Mouse (Mus musculus): ENCODE data around the gene Artn.

The Artn gene

DNA sequence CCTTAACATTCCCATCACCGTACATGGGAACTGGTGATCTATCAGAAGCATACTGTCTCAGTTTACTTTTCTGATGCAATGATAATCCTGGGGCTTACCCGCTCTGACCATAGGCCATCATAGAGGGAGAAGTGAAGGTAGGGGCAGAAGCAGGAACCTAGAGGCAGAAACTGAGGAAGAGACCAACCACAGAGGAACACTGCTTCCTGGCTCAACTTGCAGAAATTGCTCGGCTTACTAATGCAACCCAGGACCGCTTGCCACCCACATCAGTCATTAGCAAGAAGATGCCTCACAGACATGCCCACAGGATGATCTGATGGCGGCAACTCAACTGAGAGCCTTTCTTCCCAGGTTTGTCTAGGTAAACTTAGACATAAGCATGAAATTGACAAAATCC is 10.8 kb downstream of the Artn start:
- DNase-seq (ENCODE audit: low read depth) = no peak

DNA sequence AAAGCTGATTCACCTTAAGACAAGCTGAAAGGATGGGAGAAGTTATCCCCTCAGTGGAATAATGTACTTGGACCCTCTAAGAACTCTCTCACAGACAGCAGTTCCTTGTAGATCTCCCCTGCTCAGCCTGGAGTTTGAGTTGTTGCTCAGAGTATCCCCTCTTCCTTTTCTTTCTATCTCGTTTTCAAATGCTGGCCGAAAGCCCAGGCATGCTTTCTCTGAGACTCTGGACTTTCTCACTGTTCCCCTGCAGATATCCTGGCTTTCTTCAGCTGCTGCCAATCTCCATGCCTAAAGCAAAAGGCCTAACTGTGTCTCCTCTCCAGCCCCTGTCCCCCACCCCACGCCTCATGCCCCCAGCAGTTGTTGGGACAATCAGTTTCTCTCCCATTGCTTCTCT is 11.3 kb downstream of the Artn start:
- no peak for DNase-seq (ENCODE audit: low read depth)

DNA sequence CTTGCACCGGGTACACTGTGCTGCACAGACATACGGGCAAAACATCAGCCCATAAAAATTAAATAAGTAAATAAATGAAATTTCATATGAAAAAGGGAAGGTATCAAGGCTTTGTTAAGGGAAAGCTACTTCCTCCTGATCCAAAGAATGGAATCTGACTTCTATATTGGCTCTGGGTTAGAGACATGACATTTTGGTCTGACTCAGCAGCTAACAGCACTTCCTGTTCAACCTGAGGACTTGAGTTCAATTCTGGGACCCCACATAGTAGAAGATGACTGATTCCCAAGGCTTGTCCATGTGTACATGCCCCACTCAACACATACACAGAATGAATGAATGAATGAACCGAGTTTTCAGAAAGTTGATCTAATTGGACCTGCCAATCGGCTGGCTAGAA is 11.7 kb downstream of the Artn start:
- DNase-seq (ENCODE audit: low read depth) = no peak

DNA sequence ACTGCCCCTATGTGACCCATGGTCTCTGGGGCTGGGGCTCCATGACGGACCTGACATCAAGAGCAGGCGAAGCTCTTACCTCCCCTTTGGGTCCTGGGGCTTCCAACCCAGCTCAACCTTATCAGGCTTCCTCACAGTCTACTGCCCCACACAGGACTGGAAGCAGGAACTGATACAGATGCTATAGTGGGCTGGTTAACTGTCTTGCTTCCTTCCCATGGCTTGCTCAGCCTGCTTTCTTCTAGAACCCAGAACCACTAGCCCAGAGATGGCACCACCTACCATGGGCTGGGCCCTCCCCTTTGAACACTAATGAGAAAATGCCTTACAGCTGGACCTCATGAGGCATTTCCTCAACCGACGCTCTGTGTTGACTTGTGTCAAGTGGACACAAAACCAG is 12.2 kb downstream of the Artn start:
- no peak for DNase-seq (ENCODE audit: low read depth)

DNA sequence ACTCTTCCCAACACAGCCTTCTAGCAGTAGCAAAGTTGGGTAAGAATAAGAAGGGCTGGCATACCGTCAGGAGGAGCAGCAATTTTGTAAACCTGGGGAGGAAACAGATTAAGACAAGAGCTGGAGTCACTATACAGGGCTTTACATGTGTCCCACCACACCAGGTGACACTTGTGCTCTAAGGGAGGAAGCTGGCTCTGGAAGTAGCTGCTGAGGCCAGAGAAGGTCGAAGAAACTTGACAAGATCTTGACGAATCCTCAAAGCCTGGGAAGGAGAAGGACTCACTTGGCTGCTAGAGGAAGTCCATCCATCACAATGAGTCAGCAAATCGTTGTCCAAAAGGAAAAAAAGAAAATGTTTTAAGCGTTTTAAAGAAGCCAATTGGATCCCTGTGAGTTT is 13.2 kb downstream of the Artn start:
- no peak for DNase-seq (ENCODE audit: low read depth)

DNA sequence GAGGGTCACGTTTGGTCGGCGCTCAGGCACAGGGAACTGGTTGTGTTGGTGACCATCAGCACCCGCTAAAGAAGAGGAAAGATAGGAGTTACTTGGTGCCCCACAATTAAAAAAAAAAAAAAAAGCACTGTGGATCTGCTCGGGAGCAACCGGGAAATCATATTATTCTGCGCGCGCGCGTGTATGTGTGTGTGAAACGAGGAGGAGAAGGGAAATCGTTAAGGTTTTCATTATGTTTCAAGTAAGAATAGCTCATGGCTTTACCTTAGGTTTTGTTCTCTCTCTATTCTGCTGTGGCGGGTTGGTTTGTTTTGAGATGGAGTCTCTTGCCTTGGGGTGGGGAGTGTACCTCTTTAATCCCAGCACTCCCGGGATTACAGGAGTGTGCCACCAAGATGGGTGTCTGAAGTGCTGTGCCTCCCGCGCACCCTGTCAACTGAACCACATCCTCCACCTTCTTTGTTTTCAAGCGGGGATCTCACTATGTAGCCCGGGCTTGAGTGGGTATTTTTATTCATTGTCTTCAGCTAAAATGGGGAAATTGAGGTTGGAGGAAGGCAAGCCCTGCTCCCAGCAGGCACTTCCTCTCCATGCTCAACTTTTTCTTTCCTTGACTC is 14.0 kb downstream of the Artn start:
- no peak for DNase-seq (ENCODE audit: low read depth)

DNA sequence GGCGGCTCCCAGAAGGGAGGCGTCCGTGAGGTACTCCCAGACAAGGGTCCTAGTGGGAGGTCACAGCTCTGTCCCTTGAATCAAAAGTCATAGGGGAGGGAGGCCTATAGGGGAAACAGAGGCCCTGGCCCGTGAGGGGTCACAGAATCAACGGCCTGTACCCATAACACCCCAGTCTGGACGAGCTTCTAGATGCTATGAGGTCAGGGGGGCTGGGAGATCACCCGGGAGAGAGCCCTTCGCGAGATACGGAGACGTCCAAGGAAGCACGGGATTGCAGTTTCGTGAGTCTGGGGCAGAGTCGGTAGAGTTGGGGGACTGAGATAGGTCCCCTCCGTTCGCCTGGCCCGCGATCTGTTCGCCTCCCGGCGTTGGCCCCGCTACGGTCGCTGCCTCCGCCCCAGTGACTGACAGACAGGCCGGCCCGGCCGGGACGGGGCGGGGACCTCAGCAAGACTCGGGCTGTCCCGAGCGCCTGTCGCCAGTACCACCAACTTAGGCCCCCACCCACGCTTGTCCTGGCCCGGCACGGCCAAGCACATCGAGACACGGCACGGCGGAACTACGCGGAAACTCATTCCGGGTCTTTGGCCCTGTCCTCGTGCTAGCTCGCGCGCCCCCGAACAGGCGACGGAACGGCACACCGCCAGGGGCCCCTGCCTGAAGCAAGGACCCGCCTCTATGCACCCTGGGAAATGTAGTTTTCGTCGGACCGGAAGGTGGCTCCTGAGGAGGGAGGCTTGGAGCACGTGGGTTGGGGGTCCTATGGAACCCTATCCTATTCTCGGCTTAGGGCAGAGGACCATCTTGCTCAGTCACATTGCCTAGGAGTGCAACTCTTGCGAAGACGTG is 14.7 kb downstream of the Artn start, which contains the start of gene Ipo13:
Ipo13 (minus strand) TSS at position 409 of the 852 bp plus-strand sequence.
- DNase-seq (ENCODE audit: low read depth) = peak; percentile 96

DNA sequence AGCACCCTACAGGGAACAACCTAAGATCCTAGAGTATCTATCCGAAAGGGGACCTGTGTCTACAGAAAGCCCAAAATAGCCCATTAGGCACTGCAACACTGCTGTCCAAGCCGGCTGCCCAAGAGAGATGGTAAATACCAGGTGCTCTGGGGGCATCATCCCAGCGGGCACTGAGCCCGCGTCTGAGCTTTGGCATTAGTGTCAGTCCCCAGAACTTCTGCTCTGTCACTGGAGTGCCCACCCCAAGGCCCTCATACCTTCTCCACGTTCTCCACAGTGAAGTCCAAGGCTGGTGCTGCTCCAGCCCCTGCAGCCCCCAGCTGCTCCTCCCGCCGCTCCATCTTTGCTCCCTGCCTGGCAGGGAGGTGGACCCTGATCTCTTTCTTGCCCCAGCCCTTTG is 15.5 kb downstream of the Artn start:
- DNase-seq (ENCODE audit: low read depth) = no peak

DNA sequence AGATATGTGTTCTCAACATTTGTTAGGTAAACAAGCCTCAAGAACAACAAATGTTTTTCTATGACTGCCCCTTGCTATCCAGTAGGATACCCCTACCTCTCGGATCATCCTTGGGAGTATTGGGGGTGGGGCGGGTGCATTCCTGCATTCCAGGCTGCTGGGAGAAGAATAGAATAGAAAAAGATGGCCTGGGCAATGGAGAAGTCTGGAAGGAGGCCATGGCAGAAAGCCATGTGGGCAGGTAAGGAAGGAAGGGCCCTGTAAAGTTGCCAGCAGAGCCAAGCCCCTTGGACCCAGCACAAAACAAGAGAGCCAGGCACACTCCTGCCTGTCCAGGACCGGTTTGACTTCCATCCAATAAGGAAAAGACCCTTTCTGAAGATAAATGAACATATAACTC is 16.1 kb downstream of the Artn start:
- no peak for DNase-seq (ENCODE audit: low read depth)

DNA sequence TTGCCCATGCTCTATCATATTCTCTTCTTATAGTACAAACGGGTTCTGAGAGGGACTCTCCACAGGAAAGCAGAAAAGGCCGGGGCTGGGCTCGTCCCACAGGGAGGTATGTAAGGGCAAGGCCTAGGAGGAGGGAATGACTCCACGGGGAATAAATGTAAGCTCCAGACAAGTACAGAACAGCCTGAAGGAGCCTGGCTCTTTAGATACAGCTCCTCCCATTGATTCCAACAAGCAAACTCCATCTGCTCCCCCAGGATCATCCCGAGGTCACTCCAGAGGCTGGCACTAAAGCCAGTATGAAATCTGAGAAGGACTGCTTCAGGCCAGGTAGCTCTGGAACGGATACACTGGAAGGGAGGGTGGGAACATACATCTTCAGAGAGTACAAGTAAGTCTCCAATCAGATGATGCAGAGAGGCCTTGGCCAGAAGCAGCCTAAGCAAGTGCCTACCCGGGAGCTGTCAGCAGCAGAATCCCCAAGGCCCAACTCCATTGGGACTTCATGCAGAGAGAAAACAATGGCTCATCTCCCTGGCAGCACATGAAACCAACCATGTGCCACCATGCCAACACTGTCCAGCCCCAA is 16.8 kb downstream of the Artn start:
- no peak for DNase-seq (ENCODE audit: low read depth)

DNA sequence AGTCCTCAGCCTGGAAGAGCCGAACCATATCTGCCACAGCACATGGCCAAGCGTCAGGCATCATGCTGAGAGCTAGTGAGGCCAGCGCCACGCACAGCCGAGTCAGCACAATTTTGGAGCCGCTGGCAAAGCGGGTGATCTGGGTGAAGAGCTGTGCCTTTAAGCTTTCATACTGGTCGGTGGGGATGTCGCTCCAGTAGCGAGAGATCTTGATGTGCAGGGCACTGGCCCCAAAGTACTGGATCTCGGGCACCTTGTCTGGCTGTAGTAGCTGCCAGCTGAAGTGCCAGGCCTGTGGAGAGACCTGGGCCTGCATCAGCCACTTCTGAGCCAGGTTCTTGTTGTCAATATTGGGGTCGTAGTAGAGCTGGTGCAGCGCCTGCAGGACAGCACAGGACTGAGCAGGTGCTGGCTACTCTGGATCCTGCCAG is 17.4 kb downstream of the Artn start:
- no peak for DNase-seq (ENCODE audit: low read depth)

DNA sequence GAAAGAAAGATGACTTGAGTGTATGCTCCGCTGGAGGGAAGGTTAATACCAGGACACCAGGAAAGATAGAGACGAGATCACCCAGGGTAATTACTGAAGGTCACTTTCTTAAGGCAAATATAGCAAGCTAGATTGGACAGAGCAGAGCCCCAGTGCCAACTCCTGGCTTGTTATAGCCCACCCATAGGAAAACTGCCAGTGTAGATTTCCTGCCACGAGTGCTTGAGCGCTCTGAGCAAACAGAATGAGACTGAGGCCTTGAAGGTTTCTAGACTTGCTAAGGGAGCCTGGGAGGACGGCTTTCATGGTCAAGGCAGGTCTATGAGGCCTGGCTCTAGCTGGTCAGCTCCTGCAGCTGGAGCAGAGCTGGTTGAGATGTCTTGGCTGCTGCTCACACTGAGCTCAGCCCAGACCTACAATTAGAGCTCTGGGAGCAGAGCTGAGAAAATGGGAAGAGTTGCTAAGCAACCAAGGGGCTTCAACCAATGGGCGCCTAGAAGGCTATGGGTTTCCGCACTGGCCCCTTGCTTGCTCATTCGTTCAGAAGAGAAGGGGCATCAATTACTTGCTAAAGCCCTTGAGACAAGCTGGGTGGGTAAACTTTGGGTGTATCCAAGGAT is 20.6 kb downstream of the Artn start:
- DNase-seq (ENCODE audit: low read depth) = no peak

DNA sequence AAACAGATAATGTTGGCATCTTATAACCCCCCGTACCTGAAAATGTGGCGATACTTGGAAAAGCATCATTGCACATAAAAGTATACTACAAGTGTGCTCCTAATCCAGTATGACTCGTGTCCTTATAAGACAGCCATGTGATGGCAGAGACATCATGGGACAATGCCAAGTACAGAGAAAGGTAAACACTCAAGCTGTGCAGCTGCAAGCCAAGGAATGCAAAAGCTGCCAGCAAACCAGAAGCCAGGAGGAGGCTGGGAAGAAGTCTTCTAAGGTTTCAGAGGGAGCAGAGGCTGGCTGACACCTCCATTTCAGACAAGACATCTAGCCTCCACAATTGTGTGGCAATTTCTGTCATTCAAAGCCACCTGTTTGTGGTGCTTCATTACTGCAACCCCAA is 23.4 kb downstream of the Artn start:
- DNase-seq (ENCODE audit: low read depth) = no peak

DNA sequence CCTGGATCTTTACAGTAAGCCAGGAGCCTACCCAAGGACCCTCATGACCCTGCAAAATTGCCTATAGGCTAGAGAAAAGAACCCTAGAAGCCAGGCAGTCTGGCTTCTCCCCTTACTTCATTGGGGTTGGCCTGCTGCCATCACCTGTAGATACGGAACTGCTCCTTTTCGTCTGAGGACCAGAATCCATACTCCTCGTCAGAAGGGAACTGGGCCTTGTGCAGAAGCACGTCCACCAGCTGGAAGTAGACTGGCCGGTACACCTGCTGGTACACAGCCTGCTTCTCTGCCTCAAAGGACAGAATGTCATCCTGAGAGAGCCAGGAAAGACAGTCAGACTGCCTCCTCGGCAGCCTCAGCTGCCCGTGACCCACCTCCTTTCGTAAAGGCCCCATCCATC is 24.8 kb downstream of the Artn start:
- DNase-seq (ENCODE audit: low read depth) = no peak

DNA sequence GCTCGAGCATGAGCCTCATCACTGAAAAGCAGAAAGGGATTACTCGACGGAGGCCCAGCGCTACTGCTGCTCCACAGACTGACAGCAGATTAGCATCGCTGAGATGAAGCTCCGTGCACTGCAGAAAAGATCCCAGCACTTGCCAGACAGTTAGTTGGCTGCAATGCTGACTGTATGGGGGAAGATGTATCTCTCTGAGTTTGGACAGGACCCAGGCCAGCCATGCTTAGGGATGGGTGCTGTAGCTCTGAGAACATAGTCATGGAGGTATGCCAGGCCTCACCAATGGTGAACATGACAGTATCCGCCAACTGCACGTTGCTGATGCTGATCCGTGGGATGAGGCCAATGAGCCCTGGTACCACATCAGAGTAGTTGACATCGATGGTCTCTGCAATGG is 25.5 kb downstream of the Artn start:
- DNase-seq (ENCODE audit: low read depth) = no peak

DNA sequence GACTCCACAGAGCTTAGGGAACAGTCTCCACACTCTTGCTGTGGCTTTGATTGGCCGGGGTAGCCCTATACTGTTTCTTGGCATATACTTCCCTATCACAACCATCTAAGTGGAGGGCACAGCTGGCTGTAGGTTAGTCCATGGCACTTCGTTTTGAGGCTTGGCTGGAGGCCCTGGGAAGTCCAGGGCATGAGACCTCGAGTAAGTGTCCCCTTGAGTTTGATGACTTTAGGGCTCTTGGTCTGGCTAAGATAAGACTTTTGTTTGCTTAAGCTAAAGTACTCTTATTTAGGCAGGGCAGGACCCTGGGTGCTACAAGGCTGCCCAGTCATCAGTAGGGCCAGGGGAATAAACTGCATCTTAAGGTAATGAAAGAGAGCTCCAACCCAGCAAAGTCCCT is 31.5 kb downstream of the Artn start:
- DNase-seq (ENCODE audit: low read depth) = no peak

DNA sequence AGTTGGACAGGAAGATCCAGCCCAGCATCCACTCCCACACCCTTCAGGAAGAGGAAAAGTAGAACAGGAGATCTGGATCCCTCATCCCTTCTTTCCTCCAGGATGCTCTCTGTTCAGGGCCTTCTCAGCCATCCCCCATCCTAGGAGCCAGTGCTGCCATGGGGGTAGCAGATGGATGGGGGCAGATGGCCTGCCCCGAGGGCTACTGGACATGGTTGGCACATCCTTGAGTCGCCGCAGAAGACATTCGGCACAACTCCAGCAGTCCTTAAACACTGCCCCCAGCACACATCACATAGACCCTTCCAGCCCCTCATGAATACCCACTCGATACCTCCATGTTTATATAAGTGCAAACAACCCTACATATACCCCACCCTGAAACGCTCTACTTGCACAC is 33.5 kb downstream of the Artn start:
- DNase-seq (ENCODE audit: low read depth) = no peak

DNA sequence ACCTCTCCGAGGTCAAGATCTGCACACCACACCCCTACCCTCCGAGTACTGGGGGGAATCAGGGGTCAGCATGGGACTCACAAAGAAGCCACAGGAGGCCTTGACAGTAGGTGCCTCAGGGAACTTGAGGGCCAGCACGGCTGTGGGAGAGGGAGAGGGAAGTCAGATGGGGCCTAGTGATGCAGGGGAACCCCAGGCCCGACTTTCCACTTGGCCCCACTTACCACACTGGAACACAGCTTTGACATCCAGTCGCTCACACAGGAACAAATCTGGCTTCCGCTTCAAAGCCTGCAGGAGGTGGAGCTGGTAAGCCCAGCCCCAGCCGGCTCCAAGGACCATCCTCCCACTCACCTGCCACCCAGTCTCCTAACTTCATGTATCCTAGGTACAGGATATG is 34.2 kb downstream of the Artn start:
- no peak for DNase-seq (ENCODE audit: low read depth)

DNA sequence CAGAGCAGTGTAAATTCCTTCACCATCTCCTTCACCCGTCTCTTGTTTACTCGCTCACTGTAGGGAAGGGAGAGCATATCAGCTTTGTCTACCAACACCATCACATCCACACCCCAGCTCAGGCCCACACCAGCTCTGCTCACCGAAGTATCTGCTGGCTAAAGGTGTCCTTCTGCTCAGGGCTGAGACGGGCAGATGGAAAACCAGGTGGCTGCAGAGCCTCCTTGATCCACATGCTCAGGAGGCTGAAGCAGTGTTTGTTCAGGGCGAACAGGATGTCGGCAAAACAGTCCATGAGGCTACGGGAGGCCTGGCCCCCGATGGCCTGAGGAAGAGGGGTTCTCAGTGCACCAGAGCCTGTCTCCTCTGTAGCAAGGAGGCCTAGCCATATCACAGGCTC is 35.0 kb downstream of the Artn start:
- no peak for DNase-seq (ENCODE audit: low read depth)

DNA sequence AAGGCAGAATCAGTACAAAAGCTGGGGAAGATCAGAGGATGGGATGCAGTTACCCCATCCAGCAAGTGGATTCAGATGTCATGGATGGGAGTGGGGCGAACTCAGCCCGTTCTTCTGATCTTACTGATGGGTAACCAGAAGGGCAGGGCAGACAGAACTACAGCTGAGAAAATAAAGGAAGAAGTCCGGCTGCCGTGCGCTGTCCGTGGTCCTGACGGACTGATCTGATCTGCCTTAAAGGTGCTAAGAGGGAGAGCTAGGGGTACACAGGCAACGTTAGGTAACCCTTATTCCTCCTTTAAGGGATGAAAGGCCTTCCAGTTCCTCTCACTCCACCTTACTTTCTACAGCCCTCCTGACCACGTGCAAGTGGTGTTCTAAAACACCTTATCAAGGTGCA is 36.2 kb downstream of the Artn start:
- DNase-seq (ENCODE audit: low read depth) = peak; percentile 72

DNA sequence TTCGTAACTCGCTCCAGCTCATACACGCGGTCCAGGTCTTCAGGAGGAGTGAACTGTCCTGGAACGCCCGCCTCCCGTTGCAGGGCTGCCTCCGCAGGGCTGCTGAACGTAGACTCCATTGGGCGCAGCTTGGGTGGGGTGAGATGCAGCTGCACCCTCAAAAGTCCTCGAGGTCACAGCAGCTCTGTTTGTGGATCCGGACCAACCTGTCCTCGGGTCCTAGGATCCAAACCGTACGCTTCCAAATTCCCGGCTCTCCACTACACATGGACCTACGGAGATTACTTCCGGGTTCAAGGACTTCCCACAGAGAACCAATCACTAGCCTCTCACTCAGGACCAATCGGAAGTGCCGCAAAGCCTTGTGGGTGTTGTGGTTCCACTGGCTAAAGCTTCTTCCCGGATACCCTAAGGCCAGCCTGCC is 37.8 kb downstream of the Artn start, which contains the start of gene Dph2:
Dph2 (minus strand) TSS at position 295 of the 424 bp plus-strand sequence.
- DNase-seq (ENCODE audit: low read depth) = peak; percentile 92

DNA sequence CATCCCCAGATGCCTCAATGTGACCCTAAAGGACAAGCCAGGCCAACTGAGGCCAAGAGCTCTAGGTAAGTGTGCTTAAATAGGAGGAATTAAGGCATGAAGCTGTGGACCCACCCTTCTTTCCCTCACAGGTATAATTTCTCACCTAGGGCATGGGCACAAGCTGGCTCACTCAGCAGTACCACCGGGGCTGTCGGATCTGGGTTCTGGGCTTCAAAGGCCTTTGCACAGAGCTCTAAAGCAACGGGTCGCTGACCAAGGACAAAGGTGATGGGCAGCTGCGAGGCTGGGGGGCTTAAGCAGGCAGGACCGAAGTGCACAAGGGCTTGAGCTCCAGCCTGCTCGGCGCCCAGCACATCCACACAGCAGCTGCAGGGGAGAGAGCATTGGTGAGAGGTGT is 38.8 kb downstream of the Artn start:
- DNase-seq (ENCODE audit: low read depth) = no peak

DNA sequence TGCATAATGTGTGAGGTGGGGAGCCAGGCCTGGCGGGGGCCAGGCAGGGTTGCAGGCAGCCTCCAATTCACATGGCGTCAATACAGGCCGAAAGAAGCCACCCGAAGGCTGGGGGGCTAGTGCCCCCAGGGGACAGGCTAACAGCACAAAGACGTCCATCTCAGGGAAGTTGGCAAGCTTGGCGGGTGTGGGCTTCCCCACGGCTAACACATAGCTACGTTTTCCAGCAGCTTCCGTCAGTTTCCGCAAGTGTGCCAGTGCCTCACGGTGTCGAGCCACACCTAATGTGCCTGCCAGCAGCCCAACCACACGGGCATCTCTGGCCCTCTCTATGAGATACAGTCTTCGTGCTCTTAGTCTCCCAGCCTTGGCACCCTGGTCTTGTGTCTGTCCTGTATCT is 39.5 kb downstream of the Artn start:
- no peak for DNase-seq (ENCODE audit: low read depth)
